Mouse (Mus musculus) forebrain, embryonic 10.5 days (tissue): ENCODE measurements at regions not wholly inside any gene's neighbourhood (a gene's known extent, or its start where the extent isn't known, plus 50 kb on each side); places are given as distances from the start of the nearest gene placed in this dataset.
A peak's percentile ranks its signal among the peaks of the same experiment; 100 is the strongest.

Source experiments
- DNase-seq: peaks from one replicate; pipeline ENCODE4 v3.0.0-alpha.2; 2017; ENCODE audit warnings: low spot score; ENCODE audit errors: extremely low spot score
- H3K27ac ChIP-seq: fragments of 300-500 bp; sonication (generic); 2 replicates; pipeline ENCODE4 v1.5.1; 2016; ENCODE audit warnings: mild to moderate bottlenecking
- H3K27me3 ChIP-seq: fragments of 300-500 bp; sonication (generic); 2 replicates; pipeline ENCODE4 v1.6.1; 2016; ENCODE audit warnings: mild to moderate bottlenecking; ENCODE audit not compliant: poor library complexity, severe bottlenecking
- H3K36me3 ChIP-seq: fragments of 300-500 bp; sonication (generic); replicated peaks from 2 replicates; pipeline ENCODE4 v1.6.1; 2016; ENCODE audit warnings: mild to moderate bottlenecking, moderate library complexity
- H3K4me1 ChIP-seq: fragments of 300-500 bp; sonication (generic); 2 replicates; pipeline ENCODE4 v1.6.1; 2016
- H3K4me3 ChIP-seq: fragments of 300-500 bp; sonication (generic); 2 replicates; pipeline ENCODE4 v1.5.1; 2016; ENCODE audit warnings: mild to moderate bottlenecking, moderate library complexity
- H3K9me3 ChIP-seq: fragments of 300-500 bp; sonication (generic); 2 replicates; pipeline ENCODE4 v1.6.1; 2016; ENCODE audit warnings: mild to moderate bottlenecking, moderate library complexity
- WGBS: fragments of 180-500 bp; shearing (Covaris S2); methylation state at CpG from one replicate; pipeline ENCODE4 v1.1.7; 2016; 5-methylcytosine and 5-hydroxymethylcytosine counted together

- 87% methylated on average over 11 of the region's 11 CpGs for WGBS
- DNase-seq, result no peak
- no peak overlapping the region for H3K27ac ChIP-seq
- H3K27me3 ChIP-seq, result no peaks in the 10 kb centered on the region
- no peak overlapping the region for H3K4me3 ChIP-seq
- 0 out of 2 replicates have a peak, but pooled peaks cover 4% of the 10 kb centered on the region for H3K4me1 ChIP-seq
- no peaks in the 10 kb centered on the region for H3K36me3 ChIP-seq
- no peaks in the 10 kb centered on the region for H3K9me3 ChIP-seq
These were observed 145.1 kb upstream of the Phyhipl start for GRCm38 (mm10) chr10:70800736-70801306.

- Histone ChIP-seq H3K27me3 (no peaks in the 10 kb centered on the region), H3K9me3 (no peaks in the 10 kb centered on the region), H3K27ac (no peak overlapping the region), H3K4me1 (0 out of 2 replicates have a peak, but pooled peaks cover 4% of the 10 kb centered on the region), H3K36me3 (no peaks in the 10 kb centered on the region), H3K4me3 (no peak overlapping the region)
- WGBS, result 88% methylated on average over 5 of the region's 5 CpGs
- DNase-seq, result no peak
These were observed 144.1 kb upstream of the Phyhipl start for GRCm38 (mm10) chr10:70799906-70800305.

GRCm38 (mm10) chr10:70799191-70799742, 143.5 kb upstream of the Phyhipl start:
- 0 out of 2 replicates have a peak, but pooled peaks cover 4% of the 10 kb centered on the region for H3K4me1 ChIP-seq
- no peak for DNase-seq
- no peak overlapping the region for H3K4me3 ChIP-seq
- H3K9me3 ChIP-seq, result no peaks in the 10 kb centered on the region
- 92% methylated on average over 11 of the region's 11 CpGs for WGBS
- no peaks in the 10 kb centered on the region for H3K27me3 ChIP-seq
- H3K36me3 ChIP-seq, result no peaks in the 10 kb centered on the region
- H3K27ac ChIP-seq, result no peak overlapping the region

GRCm38 (mm10) chr10:70788814-70789452, 133.2 kb upstream of the Phyhipl start:
- H3K27me3 ChIP-seq, result no peaks in the 10 kb centered on the region
- 69% methylated on average over 7 of the region's 7 CpGs for WGBS
- H3K4me3 ChIP-seq, result no peak overlapping the region
- H3K4me1 ChIP-seq, result peaks cover 6% of the 10 kb centered on the region; the same call in 1 of the 2 replicates
- H3K36me3 ChIP-seq, result no peaks in the 10 kb centered on the region
- H3K9me3 ChIP-seq, result no peaks in the 10 kb centered on the region
- H3K27ac ChIP-seq, result no peak overlapping the region
- peak; percentile 20 for DNase-seq

GRCm38 (mm10) chr10:70781036-70781435, 125.3 kb upstream of the Phyhipl start:
- WGBS, result 95% methylated on average over 3 of the region's 3 CpGs
- H3K27me3 ChIP-seq, result no peaks in the 10 kb centered on the region
- no peak for DNase-seq
- no peak overlapping the region for H3K4me3 ChIP-seq
- no peaks in the 10 kb centered on the region for H3K36me3 ChIP-seq
- H3K4me1 ChIP-seq, result no peaks in the 10 kb centered on the region
- H3K27ac ChIP-seq, result no peak overlapping the region
- H3K9me3 ChIP-seq, result no peaks in the 10 kb centered on the region

- Histone ChIP-seq H3K4me1 (no peaks in the 10 kb centered on the region), H3K36me3 (no peaks in the 10 kb centered on the region), H3K27me3 (no peaks in the 10 kb centered on the region), H3K4me3 (no peak overlapping the region), H3K9me3 (no peaks in the 10 kb centered on the region), H3K27ac (no peak overlapping the region)
- no peak for DNase-seq
- WGBS, result 93% methylated on average over 11 of the region's 11 CpGs
These were observed 122.8 kb upstream of the Phyhipl start for GRCm38 (mm10) chr10:70778596-70778995.

- H3K36me3 ChIP-seq, result no peaks in the 10 kb centered on the region
- no peaks in the 10 kb centered on the region for H3K27me3 ChIP-seq
- no peak overlapping the region for H3K4me3 ChIP-seq
- WGBS, result 86% methylated on average over 2 of the region's 2 CpGs
- H3K9me3 ChIP-seq, result no peaks in the 10 kb centered on the region
- H3K4me1 ChIP-seq, result no peaks in the 10 kb centered on the region
- DNase-seq, result no peak
- no peak overlapping the region for H3K27ac ChIP-seq
These were observed 118.8 kb upstream of the Phyhipl start for GRCm38 (mm10) chr10:70774571-70774970.

- DNase-seq, result no peak
- no peak overlapping the region for H3K4me3 ChIP-seq
- H3K9me3 ChIP-seq, result no peaks in the 10 kb centered on the region
- no peaks in the 10 kb centered on the region for H3K27me3 ChIP-seq
- no peak overlapping the region for H3K27ac ChIP-seq
- H3K36me3 ChIP-seq, result no peaks in the 10 kb centered on the region
- 83% methylated on average over 4 of the region's 4 CpGs for whole genome bisulfite sequencing
- H3K4me1 ChIP-seq, result no peaks in the 10 kb centered on the region
These were observed 118.4 kb upstream of the Phyhipl start for GRCm38 (mm10) chr10:70774159-70774558.

GRCm38 (mm10) chr10:70767461-70767860, 111.7 kb upstream of the Phyhipl start:
- H3K36me3 ChIP-seq, result no peaks in the 10 kb centered on the region
- DNase-seq, result no peak
- 89% methylated on average over 7 of the region's 7 CpGs for WGBS
- no peak overlapping the region for H3K27ac ChIP-seq
- no peaks in the 10 kb centered on the region for H3K4me1 ChIP-seq
- no peaks in the 10 kb centered on the region for H3K27me3 ChIP-seq
- H3K4me3 ChIP-seq, result no peak overlapping the region
- H3K9me3 ChIP-seq, result no peaks in the 10 kb centered on the region

GRCm38 (mm10) chr10:70766869-70767268, 111.1 kb upstream of the Phyhipl start:
- Histone ChIP-seq H3K27ac (no peak overlapping the region), H3K9me3 (no peaks in the 10 kb centered on the region), H3K27me3 (no peaks in the 10 kb centered on the region), H3K36me3 (no peaks in the 10 kb centered on the region), H3K4me3 (no peak overlapping the region), H3K4me1 (no peaks in the 10 kb centered on the region)
- no peak for DNase-seq
- 89% methylated on average over 1 of the region's 1 CpGs for WGBS

GRCm38 (mm10) chr10:70766450-70766849, 110.7 kb upstream of the Phyhipl start:
- H3K27ac ChIP-seq, result no peak overlapping the region
- DNase-seq, result no peak
- H3K4me1 ChIP-seq, result no peaks in the 10 kb centered on the region
- H3K27me3 ChIP-seq, result no peaks in the 10 kb centered on the region
- H3K4me3 ChIP-seq, result no peak overlapping the region
- 81% methylated on average over 8 of the region's 8 CpGs for WGBS
- no peaks in the 10 kb centered on the region for H3K36me3 ChIP-seq
- no peaks in the 10 kb centered on the region for H3K9me3 ChIP-seq

GRCm38 (mm10) chr10:70763206-70763605, 107.4 kb upstream of the Phyhipl start:
- Histone ChIP-seq H3K4me1 (no peaks in the 10 kb centered on the region), H3K4me3 (no peak overlapping the region), H3K27ac (no peak overlapping the region), H3K27me3 (no peaks in the 10 kb centered on the region), H3K9me3 (no peaks in the 10 kb centered on the region), H3K36me3 (no peaks in the 10 kb centered on the region)
- WGBS, result 95% methylated on average over 7 of the region's 7 CpGs
- DNase-seq, result no peak

- no peak overlapping the region for H3K27ac ChIP-seq
- H3K9me3 ChIP-seq, result no peaks in the 10 kb centered on the region
- H3K36me3 ChIP-seq, result no peaks in the 10 kb centered on the region
- H3K4me1 ChIP-seq, result no peaks in the 10 kb centered on the region
- no peak for DNase-seq
- H3K4me3 ChIP-seq, result no peak overlapping the region
- WGBS, result 84% methylated on average over 7 of the region's 7 CpGs
- no peaks in the 10 kb centered on the region for H3K27me3 ChIP-seq
These were observed 103.9 kb upstream of the Phyhipl start for GRCm38 (mm10) chr10:70759686-70760085.
